Mouse (Mus musculus) brain, adult 2 months (tissue): ENCODE measurements around the gene Mapk1ip1l.

Source experiments
- DNase-seq: peaks from one replicate; pipeline ENCODE4 v3.0.0; 2011; ENCODE audit warnings: low read depth, low spot score

The Mapk1ip1l gene

GRCm38 (mm10) chr14:47359610-47360009, 61.5 kb downstream of the Mapk1ip1l start:
- DNase-seq: peak; percentile 15

- DNase-seq: no peak
Measured at GRCm38 (mm10) chr14:47361418-47361817, 63.4 kb downstream of the Mapk1ip1l start.

- no peak for DNase-seq
Measured at GRCm38 (mm10) chr14:47361899-47362298, 63.8 kb downstream of the Mapk1ip1l start.

GRCm38 (mm10) chr14:47364742-47365449, 66.8 kb downstream of the Mapk1ip1l start:
- DNase-seq: no peak

GRCm38 (mm10) chr14:47366881-47367321, 68.8 kb downstream of the Mapk1ip1l start:
- DNase-seq: peak; percentile 74

GRCm38 (mm10) chr14:47367461-47367860, 69.4 kb downstream of the Mapk1ip1l start, which contains the start of gene Lgals3:
TSS of gene Lgals3 (plus strand) at chr14:47367751.
- DNase-seq: peak; percentile 88

GRCm38 (mm10) chr14:47369741-47370140, 71.7 kb downstream of the Mapk1ip1l start:
- DNase-seq: no peak

GRCm38 (mm10) chr14:47370790-47371189, 72.7 kb downstream of the Mapk1ip1l start:
- DNase-seq: peak; percentile 10

- peak; percentile 21 for DNase-seq
Measured at GRCm38 (mm10) chr14:47371689-47372088, 73.6 kb downstream of the Mapk1ip1l start.
